Mouse (Mus musculus) thymus, adult 2 months (tissue): ENCODE measurements at regions not wholly inside any gene's neighbourhood (a gene's known extent, or its start where the extent isn't known, plus 50 kb on each side); places are given as distances from the start of the nearest gene placed in this dataset.

Experiments used
- DNase-seq: peaks from one replicate; pipeline ENCODE4 v3.0.0; 2021
- H3K27ac ChIP-seq: fragments of 200-500 bp; 2 replicates; pipeline ENCODE4 v1.5.1; 2012; ENCODE audit warnings: low read length, control low read depth; ENCODE audit not compliant: control insufficient read depth, insufficient read depth
- H3K27me3 ChIP-seq: fragments of 200-500 bp; 2 replicates; pipeline ENCODE4 v1.6.1; 2012; ENCODE audit warnings: mild to moderate bottlenecking, low read length, moderate library complexity, mixed read lengths; ENCODE audit not compliant: control insufficient read depth, insufficient read depth
- H3K36me3 ChIP-seq: fragments of 200-500 bp; 2 replicates; pipeline ENCODE4 v1.6.1; 2012; ENCODE audit warnings: mild to moderate bottlenecking, low read length, moderate library complexity; ENCODE audit not compliant: control insufficient read depth, insufficient read depth
- H3K4me1 ChIP-seq: fragments of 200-500 bp; replicated peaks from 2 replicates; pipeline ENCODE4 v1.6.1; 2012; ENCODE audit warnings: low read length; ENCODE audit not compliant: control insufficient read depth, insufficient read depth
- H3K4me3 ChIP-seq: fragments of 200-500 bp; 2 replicates; pipeline ENCODE4 v1.5.1; 2012; ENCODE audit warnings: mild to moderate bottlenecking, low read length, control low read depth, moderate library complexity; ENCODE audit not compliant: control insufficient read depth, insufficient read depth
- CTCF ChIP-seq: fragments of 200-500 bp; IDR thresholded peaks from 2 replicates; pipeline ENCODE4 v1.5.1; 2012; ENCODE audit warnings: mild to moderate bottlenecking, control low read depth, low read length, moderate library complexity, borderline replicate concordance; ENCODE audit not compliant: control insufficient read depth, poor library complexity, insufficient read depth; ENCODE audit errors: extremely low read depth
- POLR2A ChIP-seq: fragments of 200-500 bp; IDR thresholded peaks from 2 replicates; pipeline ENCODE4 v1.6.1; 2012; ENCODE audit warnings: mild to moderate bottlenecking, low read length, control low read depth, moderate library complexity; ENCODE audit not compliant: control insufficient read depth, poor library complexity, insufficient read depth; ENCODE audit errors: extremely low read depth
- WGBS: fragments of 180-500 bp; shearing (Covaris S2); methylation state at CpG from one replicate; pipeline ENCODE4 v1.1.7; 2018; 5-methylcytosine and 5-hydroxymethylcytosine counted together

DNA sequence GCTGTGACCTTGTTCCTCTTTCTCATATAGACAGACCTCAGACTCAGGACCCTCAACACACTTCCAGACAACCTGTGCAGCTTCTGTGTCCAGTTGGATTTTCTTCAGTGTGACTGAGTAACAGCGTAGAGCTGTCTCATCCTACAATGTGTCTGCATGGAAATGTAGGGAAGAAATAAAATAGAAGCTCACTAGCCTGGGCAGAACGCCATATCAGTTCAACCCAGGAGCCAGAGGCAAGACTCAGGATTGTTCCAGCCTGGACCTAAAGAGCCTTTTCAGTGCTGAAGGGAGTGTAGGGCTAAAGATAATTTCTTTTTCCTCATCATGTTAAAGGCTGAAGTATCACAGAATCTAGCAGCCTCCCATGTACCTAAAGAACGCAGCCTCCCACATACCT lies 88.9 kb downstream of the H2al1j start:
- no peaks in the 10 kb centered on the region for H3K27me3 ChIP-seq
- H3K27ac ChIP-seq: no peak overlapping the region
- WGBS: 100% methylated on average over 3 of the region's 3 CpGs
- no peaks in the 10 kb centered on the region for H3K4me1 ChIP-seq
- H3K36me3 ChIP-seq: no peaks in the 10 kb centered on the region
- no peak overlapping the region for H3K4me3 ChIP-seq
- TF ChIP-seq CTCF (no peak), POLR2A (no peak)
- DNase-seq: no peak

DNA sequence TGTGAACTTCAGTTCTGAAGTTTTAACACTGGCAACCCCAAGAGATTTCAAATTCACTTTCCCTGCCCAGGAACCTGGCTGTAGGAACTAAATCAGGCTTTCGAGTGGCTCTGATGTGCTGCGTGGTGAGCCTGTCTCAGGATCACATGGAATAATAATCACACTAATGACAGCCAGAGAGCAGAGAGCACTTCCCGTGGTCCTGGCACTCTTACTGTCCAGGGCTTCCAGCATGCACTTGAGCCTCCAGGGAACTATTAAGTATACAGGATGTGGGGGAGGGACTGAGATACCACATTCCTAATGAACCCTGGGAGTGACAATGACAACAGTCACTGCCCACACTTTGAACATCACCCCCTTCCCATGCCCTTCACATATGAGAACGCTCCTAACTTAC lies 90.2 kb downstream of the H2al1j start:
- Histone ChIP-seq H3K36me3 (no peaks in the 10 kb centered on the region), H3K27me3 (no peaks in the 10 kb centered on the region), H3K27ac (no peak overlapping the region), H3K4me1 (no peaks in the 10 kb centered on the region), H3K4me3 (no peak overlapping the region)
- WGBS: 98% methylated on average over 4 of the region's 4 CpGs
- TF ChIP-seq CTCF (no peak), POLR2A (no peak)
- DNase-seq: no peak

DNA sequence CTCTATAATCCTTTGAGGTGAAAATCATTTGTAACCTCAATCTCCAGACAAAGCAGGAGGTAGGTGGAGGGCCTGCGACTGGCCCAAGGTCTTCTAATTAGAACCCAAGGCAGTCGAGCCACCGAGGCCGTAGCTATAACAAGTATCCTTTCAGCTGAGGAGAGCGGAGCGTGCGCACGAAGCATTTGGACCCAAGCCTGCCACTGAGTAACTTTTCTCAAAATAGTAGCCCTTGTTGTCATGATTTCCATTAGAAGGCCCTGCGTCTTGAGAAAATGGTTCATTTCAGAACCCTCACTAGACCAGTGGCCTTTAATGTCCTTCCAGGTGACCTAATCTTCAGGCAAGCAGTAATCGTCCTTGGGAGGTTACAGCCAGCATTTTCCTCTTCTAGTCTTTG lies 90.6 kb downstream of the H2al1j start:
- Histone ChIP-seq H3K4me3 (no peak overlapping the region), H3K27me3 (no peaks in the 10 kb centered on the region), H3K27ac (no peak overlapping the region), H3K36me3 (no peaks in the 10 kb centered on the region), H3K4me1 (no peaks in the 10 kb centered on the region)
- 90% methylated on average over 10 of the region's 10 CpGs for WGBS
- TF ChIP-seq CTCF (no peak), POLR2A (no peak)
- DNase-seq: no peak

DNA sequence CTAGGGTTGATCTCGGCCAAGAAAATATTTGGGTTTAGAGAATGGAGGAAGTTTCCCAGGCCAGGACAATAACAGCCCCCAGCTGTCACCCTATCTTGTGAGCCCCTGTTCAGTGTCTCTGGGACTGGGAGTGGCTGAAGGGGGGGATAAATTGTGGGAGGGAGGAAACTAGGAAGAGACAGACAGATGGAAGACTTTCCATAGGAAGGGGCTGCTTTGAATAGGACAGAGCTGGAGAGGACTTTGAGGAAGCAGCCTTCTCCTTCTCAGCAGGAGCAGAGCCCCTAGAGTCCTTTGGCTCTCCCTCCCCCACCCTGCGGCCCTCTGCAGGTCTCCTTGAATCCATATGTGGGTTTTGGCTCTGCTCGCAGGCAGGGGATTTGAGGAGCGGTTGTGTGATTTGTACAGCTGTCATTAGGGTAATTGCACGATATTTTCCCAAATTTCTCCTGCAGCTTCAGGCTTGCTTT lies 91.6 kb downstream of the H2al1j start:
- Histone ChIP-seq H3K27ac (no peak overlapping the region), H3K4me3 (no peak overlapping the region), H3K4me1 (no peaks in the 10 kb centered on the region), H3K27me3 (no peaks in the 10 kb centered on the region), H3K36me3 (no peaks in the 10 kb centered on the region)
- DNase-seq: no peak
- 75% methylated on average over 5 of the region's 5 CpGs for WGBS
- TF ChIP-seq POLR2A (no peak), CTCF (no peak)

DNA sequence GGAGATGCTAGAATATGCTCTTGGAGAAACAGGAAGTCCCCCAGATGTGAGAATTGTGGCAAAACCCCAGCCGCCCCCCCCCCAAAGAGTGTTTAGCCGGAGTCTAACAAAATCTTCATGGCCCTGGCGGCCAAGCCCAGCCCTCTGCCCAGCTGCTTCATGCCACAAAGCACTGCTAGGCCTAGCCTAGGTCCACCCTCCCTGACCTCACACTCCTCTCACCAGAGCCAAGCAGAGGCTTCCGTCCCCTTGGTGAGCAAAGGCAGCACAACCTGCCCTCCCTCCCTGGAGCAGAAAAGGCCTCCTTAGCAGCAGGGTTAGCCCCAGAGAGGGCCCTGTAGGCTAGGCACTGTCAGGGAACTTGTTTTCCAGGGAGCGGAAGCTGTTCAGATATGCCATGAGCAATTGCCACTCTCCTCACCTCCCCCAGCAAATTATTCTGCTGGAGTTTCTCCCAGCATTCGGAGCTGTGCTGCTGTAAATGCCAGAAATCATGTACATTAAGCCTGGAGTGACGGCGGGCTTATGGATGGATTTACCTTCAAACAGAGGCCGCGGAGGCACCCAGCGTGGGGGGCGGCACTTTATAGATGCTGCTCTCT lies 104.9 kb downstream of the H2al1j start:
- Histone ChIP-seq H3K4me1 (no peaks in the 10 kb centered on the region), H3K4me3 (no peak overlapping the region), H3K27me3 (no peaks in the 10 kb centered on the region), H3K36me3 (no peaks in the 10 kb centered on the region), H3K27ac (no peak overlapping the region)
- 83% methylated on average over 12 of the region's 12 CpGs for WGBS
- no peak for DNase-seq
- TF ChIP-seq CTCF (no peak), POLR2A (no peak)

- no peak for TF ChIP-seq POLR2A
- no peak for TF ChIP-seq CTCF
- 88% methylated on average over 6 of the region's 6 CpGs for WGBS
- H3K27me3 ChIP-seq: no peaks in the 10 kb centered on the region
Measured at GRCm38 (mm10) chrX:11435338-11435737, 107.7 kb downstream of the H2al1j start.

GRCm38 (mm10) chrX:11437151-11437944 lies 109.7 kb downstream of the H2al1j start:
- no peak for DNase-seq
- 74% methylated on average over 12 of the region's 12 CpGs for WGBS
- Histone ChIP-seq H3K4me3 (no peak overlapping the region), H3K4me1 (no peaks in the 10 kb centered on the region), H3K36me3 (no peaks in the 10 kb centered on the region), H3K27me3 (no peaks in the 10 kb centered on the region), H3K27ac (no peak overlapping the region)
- TF ChIP-seq CTCF (no peak), POLR2A (no peak)

More at GRCm38 (mm10) chrX:11435338-11435737, 107.7 kb downstream of the H2al1j start:
- no peak for DNase-seq
- no peak overlapping the region for H3K4me3 ChIP-seq
- H3K36me3 ChIP-seq: no peaks in the 10 kb centered on the region
- H3K4me1 ChIP-seq: no peaks in the 10 kb centered on the region
- no peak overlapping the region for H3K27ac ChIP-seq
